Mouse (Mus musculus): ENCODE data around the gene Ginm1. TPM values are rescaled to one million over a fixed set of nuclear protein-coding genes. Genes with fewer than 3 reads are reported as not detected.

The Ginm1 gene
- polyA plus RNA-seq, 1 experiment from 2014 or later: 48.1 TPM

DNA sequence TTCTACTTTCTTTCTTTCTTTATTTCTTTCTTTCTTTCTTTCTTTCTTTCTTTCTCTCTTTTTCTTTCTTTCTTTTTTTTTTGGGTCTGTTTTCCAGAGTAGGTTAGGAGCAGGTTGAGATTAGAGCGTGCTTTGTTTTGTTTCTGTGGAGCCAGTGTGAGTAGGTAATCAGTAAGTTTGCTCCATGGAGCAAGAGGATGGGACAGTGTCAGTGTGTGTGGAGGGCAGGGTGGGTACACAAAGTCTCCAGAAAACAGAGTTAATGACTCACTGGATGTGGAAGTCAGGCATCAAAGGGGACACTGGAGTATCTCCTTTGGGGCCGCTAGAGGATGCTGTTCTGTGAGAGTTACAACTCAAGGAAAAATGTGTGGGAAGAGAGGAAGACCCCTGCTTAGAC lies 44.3 kb upstream of the Ginm1 start:
- 0 out of 2 replicates have a peak, but pooled peaks cover 3% of the 10 kb centered on the region for H3K4me1 ChIP-seq (ENCODE audit: control insufficient read depth, insufficient read depth, low read length)
- no peak overlapping the region for H3K4me3 ChIP-seq (replicated peaks; ENCODE audit: low read depth, low read length)
- no peak overlapping the region for H3K4me2 ChIP-seq (ENCODE audit: low read length)
- H3K9me3 ChIP-seq (ENCODE audit: control insufficient read depth, low read length): no peaks in the 10 kb centered on the region
- ATAC-seq (ENCODE audit: low FRiP score, low TSS enrichment) (no peak), DNase-seq (no peak)
- no peak overlapping the region for H3K27ac ChIP-seq (replicated peaks; ENCODE audit: low read depth, low read length)
- 84% methylated on average over 2 of the region's 2 CpGs for WGBS
- no peaks in the 10 kb centered on the region for H3K36me3 ChIP-seq (ENCODE audit: control insufficient read depth, insufficient read depth, low read length)
- no peak overlapping the region for H3K9ac ChIP-seq (replicated peaks; ENCODE audit: low read length)
- no peaks in the 10 kb centered on the region for H3K27me3 ChIP-seq (ENCODE audit: control insufficient read depth, insufficient read depth, low read length)

DNA sequence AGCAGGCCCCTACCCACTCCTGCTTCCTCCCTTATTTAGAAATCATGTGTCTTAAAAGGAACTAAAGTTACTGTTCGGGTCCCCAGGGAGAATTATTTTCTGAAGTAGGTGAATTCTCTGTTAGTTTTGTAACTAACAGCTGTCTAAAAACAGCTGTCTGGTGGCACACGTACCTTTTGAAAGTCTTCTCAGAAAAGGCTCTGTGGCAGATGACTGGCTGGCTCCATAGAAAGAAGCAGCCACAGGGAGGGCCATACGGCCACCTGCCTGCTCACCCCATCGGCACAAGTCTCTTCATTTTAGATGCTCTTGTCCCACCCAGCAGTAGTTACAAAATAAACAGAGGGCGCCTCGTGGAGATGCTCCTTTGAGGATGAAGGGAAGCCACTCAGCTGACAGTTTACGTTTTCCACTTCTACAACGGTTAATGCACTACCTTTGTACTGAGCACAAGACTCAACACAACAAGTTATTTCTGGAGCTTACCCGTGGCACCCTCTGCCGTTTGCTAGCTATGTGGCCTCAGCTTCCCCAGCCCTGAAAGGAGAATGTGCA lies 42.1 kb upstream of the Ginm1 start:
- Histone ChIP-seq H3K27me3 (ENCODE audit: control insufficient read depth, insufficient read depth, low read length) (no peaks in the 10 kb centered on the region), H3K9ac (replicated peaks; ENCODE audit: low read length) (no peak overlapping the region), H3K4me1 (ENCODE audit: control insufficient read depth, insufficient read depth, low read length) (0 out of 2 replicates have a peak, but pooled peaks cover 4% of the 10 kb centered on the region), H3K27ac (replicated peaks; ENCODE audit: low read depth, low read length) (no peak overlapping the region), H3K4me3 (replicated peaks; ENCODE audit: low read depth, low read length) (no peak overlapping the region), H3K4me2 (ENCODE audit: low read length) (no peak overlapping the region), H3K36me3 (ENCODE audit: control insufficient read depth, insufficient read depth, low read length) (no peaks in the 10 kb centered on the region), H3K9me3 (ENCODE audit: control insufficient read depth, low read length) (no peaks in the 10 kb centered on the region)
- no peak for ATAC-seq (ENCODE audit: low FRiP score, low TSS enrichment)
- no peak for DNase-seq
- WGBS: 72% methylated on average over 10 of the region's 10 CpGs

DNA sequence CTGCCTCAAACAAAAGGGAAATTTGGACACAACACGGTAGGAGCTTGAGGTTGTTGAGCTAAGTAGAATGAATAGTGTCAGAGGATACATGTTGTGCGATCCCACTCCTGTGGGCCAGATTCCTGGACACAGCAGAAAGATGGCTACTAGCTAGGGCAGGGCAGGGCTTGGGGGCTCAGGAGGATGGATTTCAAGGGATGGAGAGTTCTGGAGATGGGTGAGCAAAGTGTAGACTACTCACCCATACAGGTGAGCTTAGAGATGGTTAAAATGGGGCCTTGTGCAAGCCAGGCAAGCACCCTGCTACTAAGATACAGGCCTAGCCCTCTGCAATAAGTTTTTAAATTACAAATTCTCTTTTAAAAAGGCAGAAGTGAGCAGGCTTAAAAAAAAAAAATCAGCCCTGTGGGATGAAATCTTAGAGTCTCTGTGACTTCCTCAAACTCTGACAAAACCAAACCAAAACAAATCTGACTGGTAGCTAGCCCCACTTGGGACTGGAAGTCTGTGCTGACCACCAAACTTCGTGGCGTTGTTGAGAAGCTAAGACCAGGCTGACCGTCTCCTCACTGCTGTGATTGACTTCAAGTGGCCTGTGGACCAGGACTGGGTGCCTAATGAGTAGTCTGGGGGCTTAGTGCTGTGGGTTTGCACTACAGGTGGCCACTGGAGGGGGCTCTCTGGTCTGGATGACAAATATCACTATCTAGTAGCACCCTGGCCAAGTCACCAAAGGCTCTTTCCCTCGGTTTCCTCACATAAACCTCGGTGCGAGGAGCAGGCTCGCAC lies 40.9 kb upstream of the Ginm1 start:
- 85% methylated on average over 9 of the region's 9 CpGs for WGBS
- ATAC-seq (ENCODE audit: low FRiP score, low TSS enrichment): no peak

DNA sequence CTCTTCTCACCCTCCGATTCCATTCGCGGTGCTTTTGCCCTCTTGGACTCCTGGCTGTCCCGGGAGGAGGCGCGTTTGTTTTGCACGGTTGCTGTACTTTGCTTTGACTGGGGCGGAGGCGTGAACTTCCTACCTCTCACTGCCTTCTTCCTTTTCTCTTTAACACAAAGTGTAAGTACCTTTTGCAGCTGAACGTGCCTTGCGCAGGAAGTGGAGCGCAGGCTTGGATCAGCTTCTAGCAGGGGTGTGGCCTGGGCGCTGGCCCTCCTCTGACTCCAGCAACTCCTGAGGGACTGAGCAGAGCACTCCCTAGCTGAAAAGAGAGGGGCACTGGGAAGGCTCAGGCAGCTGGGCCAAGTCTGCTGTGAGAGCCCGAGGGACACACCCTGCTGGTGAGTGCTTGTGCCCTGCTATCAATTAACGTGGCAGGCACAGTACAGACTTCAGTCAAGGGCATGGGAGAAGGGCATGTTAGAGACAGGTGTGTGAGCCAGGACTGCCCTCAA lies 39.6 kb upstream of the Ginm1 start, which contains the start of gene Zc3h12d:
Gene Zc3h12d, plus strand, starts transcription at position 300 of the 506 bp plus-strand sequence.
- Histone ChIP-seq H3K4me3 (replicated peaks; ENCODE audit: low read depth, low read length) (no peak within 1 kb of the TSS), H3K36me3 (ENCODE audit: control insufficient read depth, insufficient read depth, low read length) (no peaks in the 10 kb centered on the region), H3K4me2 (ENCODE audit: low read length) (peak within 1 kb of the TSS; percentile 29), H3K4me1 (ENCODE audit: control insufficient read depth, insufficient read depth, low read length) (0 out of 2 replicates have a peak, but pooled peaks cover 4% of the 10 kb centered on the region), H3K27me3 (ENCODE audit: control insufficient read depth, insufficient read depth, low read length) (no peaks in the 10 kb centered on the region), H3K9ac (replicated peaks; ENCODE audit: low read length) (no peak within 1 kb of the TSS; the same call in 1 of the 2 replicates), H3K27ac (replicated peaks; ENCODE audit: low read depth, low read length) (no peak within 1 kb of the TSS), H3K9me3 (ENCODE audit: control insufficient read depth, low read length) (no peaks in the 10 kb centered on the region)
- WGBS: 6% methylated on average over 15 of the region's 15 CpGs
- peak; percentile 7 for DNase-seq
- ATAC-seq (ENCODE audit: low FRiP score, low TSS enrichment): no peak

More for the DNA sequence above, 40.9 kb upstream of the Ginm1 start:
- H3K4me2 ChIP-seq (ENCODE audit: low read length): no peak overlapping the region
- DNase-seq: no peak
- no peaks in the 10 kb centered on the region for H3K36me3 ChIP-seq (ENCODE audit: control insufficient read depth, insufficient read depth, low read length)
- no peak overlapping the region for H3K9ac ChIP-seq (replicated peaks; ENCODE audit: low read length)
- no peak overlapping the region for H3K4me3 ChIP-seq (replicated peaks; ENCODE audit: low read depth, low read length)
- no peak overlapping the region for H3K27ac ChIP-seq (replicated peaks; ENCODE audit: low read depth, low read length)
- no peaks in the 10 kb centered on the region for H3K27me3 ChIP-seq (ENCODE audit: control insufficient read depth, insufficient read depth, low read length)
- 0 out of 2 replicates have a peak, but pooled peaks cover 4% of the 10 kb centered on the region for H3K4me1 ChIP-seq (ENCODE audit: control insufficient read depth, insufficient read depth, low read length)
- no peaks in the 10 kb centered on the region for H3K9me3 ChIP-seq (ENCODE audit: control insufficient read depth, low read length)

DNA sequence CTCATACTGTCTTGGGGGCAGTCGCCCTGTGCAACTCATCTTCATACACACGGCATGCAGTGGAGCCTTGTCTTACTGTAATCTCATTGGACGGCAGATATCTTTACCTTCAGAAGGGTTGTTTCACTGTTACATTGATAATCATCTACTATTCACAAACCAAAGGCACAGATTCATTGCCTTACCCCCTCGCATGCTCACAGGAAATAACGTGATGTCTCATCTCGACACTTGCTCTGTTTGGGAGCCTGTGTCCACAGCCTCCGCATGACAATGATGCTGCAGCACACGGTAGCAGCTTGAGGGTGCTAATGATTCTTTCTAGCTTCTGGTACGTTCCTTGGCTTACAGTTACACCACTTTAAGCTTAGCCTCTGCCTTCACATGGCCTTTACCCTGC lies 33.5 kb upstream of the Ginm1 start:
- peaks cover 30% of the 10 kb centered on the region for H3K36me3 ChIP-seq (ENCODE audit: control insufficient read depth, insufficient read depth, low read length)
- H3K4me3 ChIP-seq (replicated peaks; ENCODE audit: low read depth, low read length): no peak overlapping the region
- DNase-seq (no peak), ATAC-seq (ENCODE audit: low FRiP score, low TSS enrichment) (no peak)
- H3K4me2 ChIP-seq (ENCODE audit: low read length): no peak overlapping the region
- no peak overlapping the region for H3K27ac ChIP-seq (replicated peaks; ENCODE audit: low read depth, low read length)
- no peaks in the 10 kb centered on the region for H3K27me3 ChIP-seq (ENCODE audit: control insufficient read depth, insufficient read depth, low read length)
- H3K4me1 ChIP-seq (ENCODE audit: control insufficient read depth, insufficient read depth, low read length): no peaks in the 10 kb centered on the region
- H3K9ac ChIP-seq (replicated peaks; ENCODE audit: low read length): no peak overlapping the region
- 95% methylated on average over 9 of the region's 9 CpGs for WGBS
- no peaks in the 10 kb centered on the region for H3K9me3 ChIP-seq (ENCODE audit: control insufficient read depth, low read length)

DNA sequence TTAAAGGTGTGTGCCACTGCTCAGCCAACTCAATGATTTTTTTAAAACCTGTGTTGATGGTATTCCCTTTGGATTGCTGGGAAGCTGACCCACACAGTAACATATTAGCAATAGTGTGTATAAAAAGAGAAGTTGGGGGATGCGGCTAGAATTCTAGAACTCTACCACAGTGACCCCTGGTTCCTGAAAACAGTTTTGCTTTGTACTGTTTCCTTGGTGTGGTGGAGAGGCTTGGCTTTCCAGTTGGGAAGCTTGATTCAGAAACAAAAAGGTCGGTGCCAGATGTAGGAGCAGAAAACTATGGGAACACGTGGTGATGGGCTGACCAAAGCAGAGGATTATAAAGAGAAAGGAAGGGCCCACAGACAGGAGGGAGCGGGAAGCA lies 32.6 kb upstream of the Ginm1 start:
- no peak for DNase-seq
- ATAC-seq (ENCODE audit: low FRiP score, low TSS enrichment): no peak

DNA sequence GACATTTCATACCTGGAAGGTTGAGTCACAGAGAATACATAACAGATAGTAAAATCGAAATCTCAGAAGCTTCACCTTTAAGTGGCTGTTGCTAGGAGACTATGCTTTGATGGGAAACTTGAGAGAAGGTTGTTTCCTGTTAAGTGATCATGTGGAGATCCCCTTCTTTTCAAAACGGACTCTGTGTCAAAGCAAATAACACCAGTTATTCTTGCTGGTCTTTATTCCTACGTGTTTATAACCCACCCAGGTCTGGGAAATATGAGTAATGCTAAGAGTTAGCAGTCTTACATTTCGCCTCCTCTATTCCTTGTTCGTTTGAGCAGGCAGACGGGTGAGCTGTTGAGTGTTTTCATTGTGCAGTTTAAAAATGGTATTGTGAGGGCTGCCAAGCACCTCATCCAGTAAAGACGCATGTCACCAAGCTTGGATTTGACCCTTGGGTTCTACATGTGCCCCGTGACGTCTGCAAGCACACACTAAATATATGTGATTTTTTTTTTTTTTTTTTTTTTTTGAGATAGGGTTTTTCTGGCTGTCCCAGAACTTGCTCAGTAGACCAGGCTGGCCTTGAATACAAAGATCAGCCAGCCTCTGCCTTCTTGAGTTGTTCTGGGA lies 32.1 kb upstream of the Ginm1 start:
- 87% methylated on average over 9 of the region's 9 CpGs for WGBS
- H3K27me3 ChIP-seq (ENCODE audit: control insufficient read depth, insufficient read depth, low read length): no peaks in the 10 kb centered on the region
- H3K9me3 ChIP-seq (ENCODE audit: control insufficient read depth, low read length): no peaks in the 10 kb centered on the region
- no peak overlapping the region for H3K9ac ChIP-seq (replicated peaks; ENCODE audit: low read length)
- ATAC-seq (ENCODE audit: low FRiP score, low TSS enrichment) (no peak), DNase-seq (no peak)
- H3K4me3 ChIP-seq (replicated peaks; ENCODE audit: low read depth, low read length): no peak overlapping the region
- no peaks in the 10 kb centered on the region for H3K4me1 ChIP-seq (ENCODE audit: control insufficient read depth, insufficient read depth, low read length)
- H3K27ac ChIP-seq (replicated peaks; ENCODE audit: low read depth, low read length): no peak overlapping the region
- H3K4me2 ChIP-seq (ENCODE audit: low read length): no peak overlapping the region
- H3K36me3 ChIP-seq (ENCODE audit: control insufficient read depth, insufficient read depth, low read length): peaks cover 42% of the 10 kb centered on the region

More for the DNA sequence above, 32.6 kb upstream of the Ginm1 start:
- Histone ChIP-seq H3K27me3 (ENCODE audit: control insufficient read depth, insufficient read depth, low read length) (no peaks in the 10 kb centered on the region), H3K9me3 (ENCODE audit: control insufficient read depth, low read length) (no peaks in the 10 kb centered on the region), H3K36me3 (ENCODE audit: control insufficient read depth, insufficient read depth, low read length) (peaks cover 39% of the 10 kb centered on the region), H3K4me2 (ENCODE audit: low read length) (no peak overlapping the region), H3K4me3 (replicated peaks; ENCODE audit: low read depth, low read length) (no peak overlapping the region), H3K27ac (replicated peaks; ENCODE audit: low read depth, low read length) (no peak overlapping the region), H3K9ac (replicated peaks; ENCODE audit: low read length) (no peak overlapping the region), H3K4me1 (ENCODE audit: control insufficient read depth, insufficient read depth, low read length) (no peaks in the 10 kb centered on the region)
- WGBS: 91% methylated on average over 4 of the region's 4 CpGs

DNA sequence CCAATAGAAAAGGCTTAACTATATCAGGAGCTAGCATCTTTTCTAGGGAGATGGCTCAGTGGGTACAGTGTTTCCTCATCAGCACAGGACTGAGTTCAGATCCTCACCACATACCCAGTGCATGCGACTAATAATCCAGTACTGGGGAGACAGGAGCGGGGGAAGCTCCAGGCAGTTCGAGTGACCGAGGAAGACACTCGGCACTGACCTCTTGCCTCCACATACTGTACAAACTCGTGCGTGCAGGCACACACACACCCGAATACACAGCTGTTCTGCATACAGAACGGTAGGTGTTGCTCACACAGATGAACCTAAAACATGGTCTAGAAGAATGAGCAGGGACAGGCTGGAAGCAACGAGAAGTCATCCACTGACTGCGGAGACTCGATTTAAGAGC lies 29.4 kb upstream of the Ginm1 start:
- Histone ChIP-seq H3K9ac (replicated peaks; ENCODE audit: low read length) (no peak overlapping the region), H3K9me3 (ENCODE audit: control insufficient read depth, low read length) (no peaks in the 10 kb centered on the region), H3K4me2 (ENCODE audit: low read length) (no peak overlapping the region), H3K36me3 (ENCODE audit: control insufficient read depth, insufficient read depth, low read length) (peaks cover 53% of the 10 kb centered on the region), H3K4me1 (ENCODE audit: control insufficient read depth, insufficient read depth, low read length) (no peaks in the 10 kb centered on the region), H3K27ac (replicated peaks; ENCODE audit: low read depth, low read length) (no peak overlapping the region), H3K27me3 (ENCODE audit: control insufficient read depth, insufficient read depth, low read length) (no peaks in the 10 kb centered on the region), H3K4me3 (replicated peaks; ENCODE audit: low read depth, low read length) (no peak overlapping the region)
- ATAC-seq (ENCODE audit: low FRiP score, low TSS enrichment): no peak
- 96% methylated on average over 12 of the region's 12 CpGs for WGBS
- DNase-seq: no peak
